ENCODE assay signal across 9 mouse cellular contexts in genomic region chr19:56821040-56821797, GRCm38 (mm10). TPM values are rescaled to one million over a fixed set of nuclear protein-coding genes. Genes with fewer than 3 reads are reported as not detected.
DNase-seq lines count a peak whose midpoint lies in the region; ATAC-seq and TF ChIP-seq lines count a peak whose summit lies in the region.
"Had no signal": no experiment of that assay in that cellular context is flagged by ENCODE, and none has a peak within 500 bp of the region (broad histone marks: within the 10 kb centered on the region; RNA-seq: fewer than 3 reads in every experiment).

No protein-coding gene starts in this region.

- H3K27ac ChIP-seq in lung, embryonic 15.5 days = peak overlapping the region; percentile 62; the same call in 1 of the 2 replicates
- no peak overlapping the region for H3K27ac ChIP-seq in bone marrow macrophage, adult 2 months (ENCODE audit: insufficient read depth, low read depth, low read length)
- peak overlapping the region; percentile 85 for H3K27ac ChIP-seq in hindbrain, embryonic 15.5 days (replicated peaks)
- peak overlapping the region; percentile 92 for H3K27ac ChIP-seq in midbrain, embryonic 16.5 days (ENCODE audit: low read length)

- peak overlapping the region; percentile 77 for H3K4me3 ChIP-seq in lung, embryonic 15.5 days
- peak overlapping the region; percentile 93 for H3K4me3 ChIP-seq in bone marrow macrophage, adult 2 months (ENCODE audit: insufficient read depth, low read length)
- H3K4me3 ChIP-seq in hindbrain, embryonic 15.5 days = peak overlapping the region; percentile 74
- H3K4me3 ChIP-seq in midbrain, embryonic 16.5 days (ENCODE audit: low read depth, low read length) = peak overlapping the region; percentile 86

- peaks cover 44% of the 10 kb centered on the region for H3K4me1 ChIP-seq in lung, embryonic 15.5 days
- H3K4me1 ChIP-seq in bone marrow macrophage, adult 2 months (ENCODE audit: control insufficient read depth, insufficient read depth, low read length) = peaks cover 26% of the 10 kb centered on the region
- H3K4me1 ChIP-seq in hindbrain, embryonic 15.5 days (replicated peaks) = peaks cover 49% of the 10 kb centered on the region
- H3K4me1 ChIP-seq in midbrain, embryonic 16.5 days (ENCODE audit: control insufficient read depth, insufficient read depth, low read length) = peaks cover 30% of the 10 kb centered on the region

- no peaks in the 10 kb centered on the region for H3K36me3 ChIP-seq in lung, embryonic 15.5 days
- H3K36me3 ChIP-seq in hindbrain, embryonic 15.5 days = no peaks in the 10 kb centered on the region
- no peaks in the 10 kb centered on the region for H3K36me3 ChIP-seq in midbrain, embryonic 16.5 days (ENCODE audit: control insufficient read depth, insufficient read depth, low read length)

- peak overlapping the region; percentile 70 for H3K4me2 ChIP-seq in lung, embryonic 15.5 days
- H3K4me2 ChIP-seq in hindbrain, embryonic 15.5 days = peak overlapping the region; percentile 70
- H3K4me2 ChIP-seq in midbrain, embryonic 16.5 days (ENCODE audit: low read length) = peak overlapping the region; percentile 62

- no peak for ATAC-seq in lung, embryonic 15.5 days (ENCODE audit: borderline replicate concordance, extremely low read depth, low FRiP score, low TSS enrichment)
- no peak for ATAC-seq in hindbrain, embryonic 15.5 days (ENCODE audit: low FRiP score, low read depth)
- 0 out of 2 replicates have a peak, but pooled peaks have one; percentile 15 for ATAC-seq in midbrain, embryonic 16.5 days

- no peak for TF ChIP-seq CTCF in bone marrow macrophage, adult 2 months (IDR thresholded peaks at IDR 0.05; ENCODE audit: low read depth, low read length)

- H3K9ac ChIP-seq in lung, embryonic 15.5 days = peak overlapping the region; percentile 80
- H3K9ac ChIP-seq in hindbrain, embryonic 15.5 days = peak overlapping the region; percentile 83
- H3K9ac ChIP-seq in midbrain, embryonic 16.5 days (ENCODE audit: low read depth, low read length) = peak overlapping the region; percentile 93

- H3K27me3 ChIP-seq in lung, embryonic 15.5 days = peaks cover 6% of the 10 kb centered on the region; the same call in 1 of the 2 replicates
- H3K27me3 ChIP-seq in hindbrain, embryonic 15.5 days = peaks cover 3% of the 10 kb centered on the region; the same call in 1 of the 2 replicates
- H3K27me3 ChIP-seq in midbrain, embryonic 16.5 days (ENCODE audit: control insufficient read depth, insufficient read depth, low read depth, low read length) = no peaks in the 10 kb centered on the region

- TF ChIP-seq POLR2A in bone marrow macrophage, adult 2 months (IDR thresholded peaks at IDR 0.05; ENCODE audit: borderline replicate concordance, low read depth, low read length) = no peak

- DNase-seq in lung, postnatal 36 days = no peak
- DNase-seq in left cerebral cortex, postnatal 10 days (ENCODE audit: extremely low spot score in 1 of 2, low spot score in 2 of 2) = no peak
- no peak for DNase-seq in spleen, postnatal 4 days (ENCODE audit: low spot score in 2 of 2)
- DNase-seq in spleen, postnatal 14 days (ENCODE audit: low spot score in 2 of 2) = no peak

- H3K9me3 ChIP-seq in lung, embryonic 15.5 days = no peaks in the 10 kb centered on the region
- no peaks in the 10 kb centered on the region for H3K9me3 ChIP-seq in hindbrain, embryonic 15.5 days
- no peaks in the 10 kb centered on the region for H3K9me3 ChIP-seq in midbrain, embryonic 16.5 days (replicated peaks; ENCODE audit: control insufficient read depth, low read length, poor library complexity, severe bottlenecking)

- 4% methylated on average over 22 of the region's 22 CpGs for WGBS in lung, embryonic 15.5 days
- 5% methylated on average over 22 of the region's 22 CpGs for WGBS in hindbrain, embryonic 15.5 days
- WGBS in midbrain, embryonic 16.5 days = 3% methylated on average over 22 of the region's 22 CpGs

- intact Hi-C loops in left cerebral cortex, postnatal 10 days (cut with DNase I) = loop anchor here (5.0 kb wide), 1 partner anchor 86 kb away; no protein-coding TSS in a partner anchor

RNA-seq across cellular contexts. Expression of gene Ccdc186, which starts 0.8 kb away (rescaled TPM):
- polyA plus RNA-seq in lung, embryonic 15.5 days (2015; fragmentation: Nextera tagmentation; extraction: Ambion mirVana) = 26.2 and 27.8 TPM in 2 replicates
- polyA plus RNA-seq in bone marrow macrophage, adult 2 months (2012; ENCODE audit: insufficient read depth, insufficient read length, missing spikeins) = 18.2 and 22.2 TPM in 2 replicates
- 20.3 and 22.9 TPM in 2 replicates for polyA plus RNA-seq in hindbrain, embryonic 15.5 days (2015; fragmentation: Nextera tagmentation; extraction: Ambion mirVana)
- polyA plus RNA-seq in midbrain, embryonic 16.5 days (2015; fragmentation: Nextera tagmentation; extraction: Ambion mirVana) = 22.2 and 27.3 TPM in 2 replicates
- 10 to 100 TPM; 39.0 to 44.1 TPM for total RNA-seq in left cerebral cortex, postnatal 10 days (2021)

RNA-seq across cellular contexts. Expression of gene Tdrd1, which starts 4.8 kb away (rescaled TPM):
- polyA plus RNA-seq in lung, embryonic 15.5 days (2015; fragmentation: Nextera tagmentation; extraction: Ambion mirVana) = 0.81 and 0.94 TPM in 2 replicates
- not detected in 2 replicates for polyA plus RNA-seq in bone marrow macrophage, adult 2 months (2012; ENCODE audit: insufficient read depth, insufficient read length, missing spikeins)
- 1.1 and 1.3 TPM in 2 replicates for polyA plus RNA-seq in hindbrain, embryonic 15.5 days (2015; fragmentation: Nextera tagmentation; extraction: Ambion mirVana)
- polyA plus RNA-seq in midbrain, embryonic 16.5 days (2015; fragmentation: Nextera tagmentation; extraction: Ambion mirVana) = 0.98 and 1.1 TPM in 2 replicates
- under 1 TPM; 0.84 to 0.85 TPM for total RNA-seq in left cerebral cortex, postnatal 10 days (2021)

RNA-seq across cellular contexts. Expression of gene Vwa2, which starts 52.8 kb away (rescaled TPM):
- polyA plus RNA-seq in lung, embryonic 15.5 days (2015; fragmentation: Nextera tagmentation; extraction: Ambion mirVana) = 10.8 and 11.0 TPM in 2 replicates
- polyA plus RNA-seq in bone marrow macrophage, adult 2 months (2012; ENCODE audit: insufficient read depth, insufficient read length, missing spikeins) = not detected in 2 replicates
- polyA plus RNA-seq in hindbrain, embryonic 15.5 days (2015; fragmentation: Nextera tagmentation; extraction: Ambion mirVana) = 0.50 and 0.62 TPM in 2 replicates
- polyA plus RNA-seq in midbrain, embryonic 16.5 days (2015; fragmentation: Nextera tagmentation; extraction: Ambion mirVana) = 0.57 and 0.70 TPM in 2 replicates
- under 1 TPM; 0.15 to 0.30 TPM for total RNA-seq in left cerebral cortex, postnatal 10 days (2021)
- total RNA-seq: heart, postnatal 10 days had no signal
